9 mouse cellular contexts compared by ENCODE assay signal in genomic region chr12:111896908-111897661, GRCm38 (mm10). TPM values are rescaled to one million over a fixed set of nuclear protein-coding genes. Genes with fewer than 3 reads are reported as not detected.
DNase-seq lines count a peak whose midpoint lies in the region; ATAC-seq lines count a peak whose summit lies in the region.
"Had no signal": no experiment of that assay in that cellular context is flagged by ENCODE, and none has a peak within 500 bp of the region (broad histone marks: within the 10 kb centered on the region; RNA-seq: fewer than 3 reads in every experiment).

No protein-coding gene starts in this region.

- peak; percentile 94 for ATAC-seq in liver, embryonic 12.5 days
- no peak for ATAC-seq in forebrain, embryonic 13.5 days

- DNase-seq in embryo, embryonic 10 days (ENCODE audit: low spot score): peak; percentile 57
- DNase-seq in embryo, embryonic 9.5 days (ENCODE audit: extremely low spot score): no peak
- DNase-seq in adrenal gland, postnatal 10 days: peak; percentile 44
- peak; percentile 36 for DNase-seq in heart, postnatal 25 days (ENCODE audit: low spot score)
- DNase-seq in testis, postnatal 14 days (ENCODE audit: low spot score): peak; percentile 48
- DNase-seq in frontal cortex, postnatal 14 days (ENCODE audit: low spot score in 2 of 2): no peak

- no peak overlapping the region for H3K9ac ChIP-seq in liver, embryonic 12.5 days
- H3K9ac ChIP-seq in forebrain, embryonic 13.5 days: no peak overlapping the region

- H3K27me3 ChIP-seq in liver, embryonic 12.5 days (replicated peaks): no peaks in the 10 kb centered on the region
- no peaks in the 10 kb centered on the region for H3K27me3 ChIP-seq in forebrain, embryonic 13.5 days
- H3K27me3 ChIP-seq: CH12.LX had no signal

- no peak overlapping the region for H3K4me3 ChIP-seq in liver, embryonic 12.5 days
- H3K4me3 ChIP-seq in forebrain, embryonic 13.5 days: no peak overlapping the region

- WGBS in liver, embryonic 12.5 days (ENCODE audit: insufficient replicate concordance): 4% methylated on average over 7 of the region's 7 CpGs
- WGBS in forebrain, embryonic 13.5 days: 72% methylated on average over 7 of the region's 7 CpGs

- peak overlapping the region; percentile 78 for H3K27ac ChIP-seq in liver, embryonic 12.5 days
- no peak overlapping the region for H3K27ac ChIP-seq in forebrain, embryonic 13.5 days

- no peaks in the 10 kb centered on the region for H3K36me3 ChIP-seq in liver, embryonic 12.5 days
- no peaks in the 10 kb centered on the region for H3K36me3 ChIP-seq in forebrain, embryonic 13.5 days (ENCODE audit: poor library complexity, severe bottlenecking)

- peaks cover 56% of the 10 kb centered on the region for H3K4me1 ChIP-seq in liver, embryonic 12.5 days
- H3K4me1 ChIP-seq in forebrain, embryonic 13.5 days: peaks cover 16% of the 10 kb centered on the region

- intact Hi-C loops in heart, postnatal 25 days (cut with DNase I): no loop called here

- peak overlapping the region; percentile 50 for H3K4me2 ChIP-seq in liver, embryonic 12.5 days
- no peak overlapping the region for H3K4me2 ChIP-seq in forebrain, embryonic 13.5 days

- no peaks in the 10 kb centered on the region for H3K9me3 ChIP-seq in liver, embryonic 12.5 days (replicated peaks)
- no peaks in the 10 kb centered on the region for H3K9me3 ChIP-seq in forebrain, embryonic 13.5 days (replicated peaks)

RNA-seq across cellular contexts. Expression of gene Ppp1r13b, which starts 10.8 kb away (rescaled TPM):
- 10 to 100 TPM; 20.4 to 21.8 TPM for total RNA-seq in adrenal gland, postnatal 10 days (2021)
- total RNA-seq in heart, postnatal 25 days (2021): 10 to 100 TPM; 17.4 to 19.1 TPM
- polyA plus RNA-seq in liver, embryonic 12.5 days (2016; fragmentation: Nextera tagmentation; extraction: Ambion mirVana): 7.3 and 8.1 TPM in 2 replicates
- 9.3 TPM in 2 replicates for polyA plus RNA-seq in forebrain, embryonic 13.5 days (2015; fragmentation: Nextera tagmentation; extraction: Ambion mirVana)

Comparison
In these comparisons a context has a peak if more than half of its experiments do, and no peak if none do; other contexts are left out.
1. DNase-seq: peak in embryo, embryonic 10 days (single experiment), adrenal gland, postnatal 10 days (single experiment), heart, postnatal 25 days (single experiment) and testis, postnatal 14 days (single experiment); none in embryo, embryonic 9.5 days (single experiment) and frontal cortex, postnatal 14 days (0 of 2).